Mouse (Mus musculus) spleen, adult 2 months (tissue): ENCODE measurements at regions not wholly inside any gene's neighbourhood (a gene's known extent, or its start where the extent isn't known, plus 50 kb on each side); places are given as distances from the start of the nearest gene placed in this dataset.
"Not testable (repeated sequence)": the region's sequence is repeated elsewhere in the genome, so short reads cannot be mapped to it uniquely, and the experiment has no call there.

Experiments used
- DNase-seq, 2 experiments: peaks; one replicate each; pipeline versions ENCODE4 v3.0.0 to v3.0.0-alpha.2; 2012 to 2021; ENCODE audit warnings: low spot score in 2 of 2, low read depth in 1 of 2
- H3K27ac ChIP-seq: fragments of 200-500 bp; 2 replicates; pipeline ENCODE4 v1.5.1; 2012; ENCODE audit warnings: low read length, inconsistent platforms; ENCODE audit not compliant: insufficient read depth
- H3K27me3 ChIP-seq: fragments of 200-500 bp; 2 replicates; pipeline ENCODE4 v1.6.1; 2012; ENCODE audit warnings: mild to moderate bottlenecking, moderate library complexity, low read length, inconsistent platforms; ENCODE audit not compliant: control insufficient read depth, insufficient read depth
- H3K36me3 ChIP-seq: fragments of 200-500 bp; 2 replicates; pipeline ENCODE4 v1.6.1; 2012; ENCODE audit warnings: mild to moderate bottlenecking, low read length, inconsistent platforms; ENCODE audit not compliant: control insufficient read depth, insufficient read depth
- H3K4me1 ChIP-seq: fragments of 200-500 bp; 2 replicates; pipeline ENCODE4 v1.6.1; 2011; ENCODE audit warnings: inconsistent platforms; ENCODE audit not compliant: control insufficient read depth, insufficient read depth, insufficient read length
- H3K4me3 ChIP-seq: fragments of 200-500 bp; 2 replicates; pipeline ENCODE4 v1.5.1; 2011; ENCODE audit warnings: mild to moderate bottlenecking, inconsistent platforms; ENCODE audit not compliant: insufficient read depth, insufficient read length; ENCODE audit errors: extremely low read depth
- CTCF ChIP-seq: fragments of 200-500 bp; IDR thresholded peaks from 2 replicates; pipeline ENCODE4 v1.5.1; 2011; ENCODE audit warnings: mild to moderate bottlenecking, inconsistent platforms; ENCODE audit not compliant: insufficient read depth, insufficient read length, insufficient replicate concordance; ENCODE audit errors: extremely low read depth
- POLR2A ChIP-seq: fragments of 200-500 bp; IDR thresholded peaks from 2 replicates; pipeline ENCODE4 v1.6.1; 2011; ENCODE audit warnings: low read depth, low read length, inconsistent platforms
- WGBS: fragments of 180-500 bp; shearing (Covaris S2); methylation state at CpG from one replicate; pipeline ENCODE4 v1.1.7; 2018; 5-methylcytosine and 5-hydroxymethylcytosine counted together

GRCm38 (mm10) chrX:130577706-130578105 is 828.2 kb downstream of the Diaph2 start:
- no peak for DNase-seq
- H3K27ac ChIP-seq, result no peak overlapping the region
- TF ChIP-seq POLR2A, result no peak
- TF ChIP-seq CTCF, result no peak
- no peaks in the 10 kb centered on the region for H3K36me3 ChIP-seq
- H3K4me3 ChIP-seq, result no peak overlapping the region
- H3K4me1 ChIP-seq, result no peaks in the 10 kb centered on the region
- WGBS, result 72% methylated on average over 5 of the region's 5 CpGs
- H3K27me3 ChIP-seq, result no peaks in the 10 kb centered on the region

- no peaks in the 10 kb centered on the region for H3K4me1 ChIP-seq
- TF ChIP-seq CTCF (no peak), POLR2A (no peak)
- H3K4me3 ChIP-seq, result no peak overlapping the region
- H3K36me3 ChIP-seq, result no peaks in the 10 kb centered on the region
- no peak for DNase-seq
- no peaks in the 10 kb centered on the region for H3K27me3 ChIP-seq
- WGBS, result 58% methylated on average over 1 of the region's 1 CpGs
- no peak overlapping the region for H3K27ac ChIP-seq
Measured at GRCm38 (mm10) chrX:130596631-130597030, 847.1 kb downstream of the Diaph2 start.

GRCm38 (mm10) chrX:130601911-130602310 is 852.4 kb downstream of the Diaph2 start:
- TF ChIP-seq CTCF (no peak), POLR2A (no peak)
- Histone ChIP-seq H3K36me3 (no peaks in the 10 kb centered on the region), H3K27me3 (no peaks in the 10 kb centered on the region), H3K4me1 (no peaks in the 10 kb centered on the region), H3K27ac (no peak overlapping the region), H3K4me3 (no peak overlapping the region)
- no peak for DNase-seq
- 76% methylated on average over 3 of the region's 3 CpGs for WGBS

- Histone ChIP-seq H3K27ac (no peak overlapping the region), H3K4me3 (no peak overlapping the region), H3K36me3 (no peaks in the 10 kb centered on the region), H3K27me3 (no peaks in the 10 kb centered on the region), H3K4me1 (no peaks in the 10 kb centered on the region)
- 41% methylated on average over 2 of the region's 2 CpGs for WGBS
- no peak for DNase-seq
- TF ChIP-seq POLR2A (no peak), CTCF (no peak)
Measured at GRCm38 (mm10) chrX:130638513-130638912, 889.0 kb downstream of the Diaph2 start.

- H3K36me3 ChIP-seq, result no peaks in the 10 kb centered on the region
- no peak for TF ChIP-seq POLR2A
- H3K4me3 ChIP-seq, result no peak overlapping the region
- WGBS, result 100% methylated on average over 2 of the region's 2 CpGs
- no peaks in the 10 kb centered on the region for H3K27me3 ChIP-seq
- DNase-seq, result no peak
- no peaks in the 10 kb centered on the region for H3K4me1 ChIP-seq
- no peak overlapping the region for H3K27ac ChIP-seq
Measured at GRCm38 (mm10) chrX:130655815-130656214, 906.3 kb downstream of the Diaph2 start.

GRCm38 (mm10) chrX:130684381-130684780 is 934.8 kb downstream of the Diaph2 start:
- Histone ChIP-seq H3K4me1 (no peaks in the 10 kb centered on the region), H3K4me3 (no peak overlapping the region), H3K27me3 (no peaks in the 10 kb centered on the region), H3K27ac (no peak overlapping the region), H3K36me3 (no peaks in the 10 kb centered on the region)
- TF ChIP-seq CTCF (no peak), POLR2A (no peak)
- DNase-seq, result no peak

GRCm38 (mm10) chrX:130708929-130709328 is 959.4 kb downstream of the Diaph2 start:
- no peak for TF ChIP-seq CTCF
- no peaks in the 10 kb centered on the region for H3K36me3 ChIP-seq
- WGBS, result 74% methylated on average over 2 of the region's 2 CpGs
- H3K27me3 ChIP-seq, result no peaks in the 10 kb centered on the region
- H3K4me1 ChIP-seq, result no peaks in the 10 kb centered on the region
- DNase-seq, result no peak
- no peak overlapping the region for H3K27ac ChIP-seq
- H3K4me3 ChIP-seq, result no peak overlapping the region

- WGBS, result 38% methylated on average over 1 of the region's 1 CpGs
- H3K4me1 ChIP-seq, H3K27ac ChIP-seq, H3K27me3 ChIP-seq, H3K4me3 ChIP-seq, DNase-seq, H3K36me3 ChIP-seq: not testable (repeated sequence)
Measured at GRCm38 (mm10) chrX:130744132-130744531, 994.6 kb downstream of the Diaph2 start.
